Mouse (Mus musculus): ENCODE measurements at regions not wholly inside any gene's neighbourhood (a gene's known extent, or its start where the extent isn't known, plus 50 kb on each side); places are given as distances from the start of the nearest gene placed in this dataset.

DNA sequence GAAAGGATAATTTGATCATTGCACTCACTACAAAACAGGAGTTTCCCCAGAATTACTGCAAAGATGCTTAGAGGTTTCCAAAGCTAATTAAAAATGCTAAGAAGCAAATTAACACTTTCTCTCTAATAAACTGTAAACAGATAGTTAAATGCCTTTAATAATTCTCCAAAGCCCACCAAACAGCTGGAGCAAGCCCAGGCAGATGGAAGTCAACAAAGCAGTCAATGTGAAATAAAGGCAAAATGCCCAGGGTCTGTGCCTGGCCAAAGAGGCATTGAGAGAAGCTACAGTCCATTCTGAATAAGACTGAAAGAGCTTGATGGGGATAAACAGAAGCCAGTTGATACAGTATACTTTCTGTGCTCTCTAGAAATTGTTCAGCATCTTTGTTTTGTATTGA, 215.6 kb upstream of the Lrfn5 start:
- peak; percentile 9 for DNase-seq (ENCODE audit: low read depth, low spot score)

DNA sequence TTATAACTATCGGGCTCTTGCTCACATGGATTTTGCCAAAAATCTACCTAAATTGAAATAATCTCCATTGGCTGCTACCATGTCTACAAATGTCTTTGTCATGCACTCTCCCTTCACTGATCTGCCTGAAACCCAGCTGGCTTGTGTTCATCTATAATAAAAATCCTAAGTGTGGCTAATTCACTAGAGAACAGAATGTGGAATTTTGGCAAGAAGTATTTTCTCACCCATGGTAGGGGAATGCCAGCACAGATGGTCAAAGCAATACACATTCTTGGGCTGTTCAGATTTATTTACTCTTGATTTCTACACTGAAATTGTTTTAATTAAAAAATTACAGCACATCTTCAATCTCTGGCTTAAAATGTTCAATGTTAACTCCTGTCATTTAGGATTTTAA, 200.8 kb upstream of the Lrfn5 start:
- DNase-seq (ENCODE audit: low read depth, low spot score): peak; percentile 63

DNA sequence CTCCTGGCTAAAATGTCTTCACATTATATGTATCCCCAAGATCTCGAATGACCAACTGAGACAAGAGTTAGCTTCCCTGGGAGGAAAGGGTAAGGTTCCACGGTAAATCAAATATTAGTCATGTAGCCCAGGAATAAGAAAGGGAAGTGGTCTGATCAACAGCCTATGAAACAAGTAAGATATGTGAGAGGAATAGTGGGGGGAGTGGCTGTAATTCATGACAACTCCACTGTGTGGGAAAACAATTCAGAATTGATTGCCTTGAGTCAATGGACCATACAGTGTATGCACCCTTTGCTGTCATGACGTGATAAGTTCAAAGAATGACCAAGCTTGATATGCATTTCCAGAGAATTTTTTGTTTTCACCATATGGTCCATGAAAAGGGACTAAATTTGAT, 190.8 kb upstream of the Lrfn5 start:
- no peak for DNase-seq (ENCODE audit: low read depth, low spot score)
